Mouse (Mus musculus) MEL (cell line): Measurements from ENCODE around the gene A3galt2.

Experiments
- CTCF ChIP-seq, 3 experiments: IDR thresholded peaks in 2 of 3; conservative IDR thresholded peaks in 1 of 3; 2 replicates each; pipeline ENCODE4 v1.5.1; 2011 to 2012; ENCODE audit warnings: low read length in 3 of 3, low read depth in 2 of 3, mild to moderate bottlenecking in 2 of 3, improper control_type of control experiment in 1 of 3, inconsistent platforms in 1 of 3, mixed read lengths in 1 of 3, moderate library complexity in 1 of 3; ENCODE audit not compliant: control insufficient read depth in 1 of 3, insufficient read depth in 1 of 3, poor library complexity in 1 of 3, severe bottlenecking in 1 of 3
- MAX ChIP-seq: IDR thresholded peaks from 2 replicates; pipeline ENCODE4 v1.6.1; 2011; ENCODE audit warnings: low read length, improper control_type of control experiment
- USF2 ChIP-seq, 2 experiments: IDR thresholded peaks; 2 replicates each; pipeline ENCODE4 v1.6.1; 2011 to 2012; ENCODE audit warnings: improper control_type of control experiment in 2 of 2, low read length in 2 of 2, borderline replicate concordance in 1 of 2, inconsistent platforms in 1 of 2, low read depth in 1 of 2, mild to moderate bottlenecking in 1 of 2; ENCODE audit not compliant: insufficient read depth in 1 of 2
- ZNF384 ChIP-seq: IDR thresholded peaks from 2 replicates; pipeline ENCODE4 v1.6.1; 2012; ENCODE audit warnings: low read depth, mild to moderate bottlenecking, inconsistent platforms, low read length, improper control_type of control experiment

DNA sequence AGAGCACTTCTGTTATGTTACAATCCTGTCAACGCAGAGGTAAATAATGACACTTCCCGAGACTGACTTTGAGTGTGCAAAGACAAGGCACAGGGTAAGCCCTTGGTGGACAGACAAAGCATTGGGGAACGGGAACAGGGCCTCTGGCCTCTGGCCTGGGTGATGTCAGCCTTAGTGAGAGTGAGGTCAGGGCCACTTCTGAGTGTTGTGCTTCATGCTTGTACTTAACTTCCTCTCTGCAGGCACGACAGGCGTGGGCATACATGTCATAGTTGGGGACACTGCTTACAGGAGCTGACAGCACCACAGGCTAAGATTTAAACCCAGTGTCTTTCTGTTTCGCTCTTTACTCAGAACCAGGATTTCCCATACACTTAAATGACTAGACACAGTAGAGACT lies 21.7 kb upstream of the A3galt2 start:
- TF ChIP-seq CTCF (IDR thresholded peaks at IDR 0.05 in 2 of 3, conservative IDR thresholded peaks at IDR 0.05 in 1 of 3; ENCODE audit: control insufficient read depth in 1 of 3, insufficient read depth in 1 of 3, low read depth in 2 of 3, low read length in 3 of 3, poor library complexity in 1 of 3, severe bottlenecking in 1 of 3) (no peak), ZNF384 (no peak), MAX (no peak), USF2 (IDR thresholded peaks at IDR 0.05; ENCODE audit: borderline replicate concordance in 1 of 2, insufficient read depth in 1 of 2, low read depth in 1 of 2, low read length in 2 of 2) (no peak)
